Mouse (Mus musculus) neural tube, embryonic 11.5 days (tissue): ENCODE data around the gene Yrdc. TPM values are rescaled to one million over a fixed set of nuclear protein-coding genes. Genes with fewer than 3 reads are reported as not detected.

Source experiments
- ATAC-seq: fragments of 200-750 bp; cut with Nextera tagmentation; 2 replicates; pipeline ENCODE4 v1.8.0; 2017; ENCODE audit warnings: moderate number of reproducible peaks, mild to moderate bottlenecking, moderate TSS enrichment, moderate library complexity; ENCODE audit not compliant: insufficient read depth, low FRiP score, low TSS enrichment
- DNase-seq: peaks from one replicate; pipeline ENCODE4 v3.0.0-alpha.2; 2015; ENCODE audit warnings: low spot score
- H3K27ac ChIP-seq: fragments of 300-500 bp; sonication (generic); 2 replicates; pipeline ENCODE4 v1.5.1; 2014; ENCODE audit warnings: low read depth, mild to moderate bottlenecking, low read length
- H3K27me3 ChIP-seq: fragments of 300-500 bp; sonication (generic); 2 replicates; pipeline ENCODE4 v1.6.1; 2014; ENCODE audit warnings: mild to moderate bottlenecking, low read length, mixed read lengths; ENCODE audit not compliant: control insufficient read depth, insufficient read depth
- H3K36me3 ChIP-seq: fragments of 300-500 bp; sonication (generic); 2 replicates; pipeline ENCODE4 v1.6.1; 2014; ENCODE audit warnings: mild to moderate bottlenecking, low read length, moderate library complexity, mixed read lengths; ENCODE audit not compliant: control insufficient read depth, insufficient read depth
- H3K4me1 ChIP-seq: fragments of 300-500 bp; sonication (generic); 2 replicates; pipeline ENCODE4 v1.6.1; 2014; ENCODE audit warnings: low read length, mixed read lengths; ENCODE audit not compliant: control insufficient read depth, insufficient read depth
- H3K4me2 ChIP-seq: fragments of 300-500 bp; sonication (generic); 2 replicates; pipeline ENCODE4 v1.6.1; 2014; ENCODE audit warnings: low read depth, mild to moderate bottlenecking, moderate library complexity
- H3K4me3 ChIP-seq: fragments of 300-500 bp; sonication (generic); 2 replicates; pipeline ENCODE4 v1.5.1; 2014; ENCODE audit warnings: low read depth, low read length
- H3K9ac ChIP-seq: fragments of 300-500 bp; sonication (generic); 2 replicates; pipeline ENCODE4 v1.6.1; 2014; ENCODE audit warnings: mild to moderate bottlenecking, low read length
- H3K9me3 ChIP-seq: fragments of 300-500 bp; sonication (generic); 2 replicates; pipeline ENCODE4 v1.6.1; 2016; ENCODE audit warnings: low read length; ENCODE audit not compliant: control insufficient read depth
- WGBS: fragments of 180-500 bp; shearing (Covaris S2); extraction: QIAGEN DNeasy Blood & Tissue Kit; methylation state at CpG from one replicate; pipeline ENCODE4 v1.1.7; 2014; 5-methylcytosine and 5-hydroxymethylcytosine counted together
- polyA plus RNA-seq: library from polyadenylated mRNA; unstranded; fragments of >200 nt; fragmentation: Nextera tagmentation; extraction: Ambion mirVana; gene quantifications from 2 replicates; pipeline ENCODE4 v1.2.1, GENCODE M21; 2014

The Yrdc gene
- polyA plus RNA-seq, 1 experiment from 2014 or later = 50.8 TPM

GRCm38 (mm10) chr4:124861283-124862188 lies 11.1 kb downstream of the Yrdc start, which contains the start of gene Maneal:
Gene Maneal, minus strand, starts transcription at chr4:124862171.
- peak within 1 kb of the TSS; percentile 64 for H3K4me3 ChIP-seq
- DNase-seq (peak; percentile 30), ATAC-seq (peak; percentile 58)
- peak within 1 kb of the TSS; percentile 78 for H3K9ac ChIP-seq
- H3K36me3 ChIP-seq = peaks cover 1% of the 10 kb centered on the region; the same call in 1 of the 2 replicates
- whole genome bisulfite sequencing = 5% methylated on average over 47 of the region's 77 CpGs
- no peaks in the 10 kb centered on the region for H3K9me3 ChIP-seq
- H3K4me1 ChIP-seq = peaks cover 5% of the 10 kb centered on the region; the same call in 1 of the 2 replicates
- H3K27ac ChIP-seq = peak within 1 kb of the TSS; percentile 60
- H3K4me2 ChIP-seq = peak within 1 kb of the TSS; percentile 80
- peaks cover 4% of the 10 kb centered on the region; the same call in 1 of the 2 replicates for H3K27me3 ChIP-seq

- WGBS = 90% methylated on average over 1 of the region's 1 CpGs
- Histone ChIP-seq H3K36me3 (no peaks in the 10 kb centered on the region; the same call in 1 of the 2 replicates), H3K9ac (no peak overlapping the region), H3K9me3 (0 out of 2 replicates have a peak, but pooled peaks cover 3% of the 10 kb centered on the region), H3K27ac (no peak overlapping the region), H3K4me3 (no peak overlapping the region), H3K27me3 (no peaks in the 10 kb centered on the region), H3K4me1 (no peaks in the 10 kb centered on the region), H3K4me2 (no peak overlapping the region)
- ATAC-seq = no peak
- no peak for DNase-seq
Measured at GRCm38 (mm10) chr4:124872719-124873118, 22.2 kb downstream of the Yrdc start.

GRCm38 (mm10) chr4:124880599-124880998 lies 30.1 kb downstream of the Yrdc start, which contains the start of gene Epha10:
Gene Epha10, plus strand, starts transcription at chr4:124880899.
- Histone ChIP-seq H3K9me3 (no peaks in the 10 kb centered on the region), H3K4me3 (peak within 1 kb of the TSS; percentile 40), H3K27ac (peak within 1 kb of the TSS; percentile 34; the same call in 1 of the 2 replicates), H3K4me1 (peaks cover 2% of the 10 kb centered on the region; the same call in 1 of the 2 replicates), H3K36me3 (no peaks in the 10 kb centered on the region), H3K27me3 (peaks cover 24% of the 10 kb centered on the region), H3K4me2 (peak within 1 kb of the TSS; percentile 53), H3K9ac (peak within 1 kb of the TSS; percentile 19)
- ATAC-seq (no peak), DNase-seq (no peak)
- 2% methylated on average over 10 of the region's 11 CpGs for WGBS

GRCm38 (mm10) chr4:124881341-124881908 lies 30.9 kb downstream of the Yrdc start:
- peak; percentile 93 for DNase-seq
- no peaks in the 10 kb centered on the region for H3K36me3 ChIP-seq
- H3K4me3 ChIP-seq = peak overlapping the region; percentile 40
- H3K9ac ChIP-seq = peak overlapping the region; percentile 19
- peaks cover 26% of the 10 kb centered on the region for H3K27me3 ChIP-seq
- H3K9me3 ChIP-seq = no peaks in the 10 kb centered on the region
- peak; percentile 97 for ATAC-seq
- peak overlapping the region; percentile 34; the same call in 1 of the 2 replicates for H3K27ac ChIP-seq
- under 1% methylated on average over 37 of the region's 37 CpGs for WGBS
- H3K4me1 ChIP-seq = peaks cover 2% of the 10 kb centered on the region; the same call in 1 of the 2 replicates
- H3K4me2 ChIP-seq = peak overlapping the region; percentile 53

GRCm38 (mm10) chr4:124882151-124882729 lies 31.8 kb downstream of the Yrdc start:
- DNase-seq (peak; percentile 60), ATAC-seq (peak; percentile 40)
- peaks cover 26% of the 10 kb centered on the region for H3K27me3 ChIP-seq
- no peaks in the 10 kb centered on the region for H3K36me3 ChIP-seq
- peak overlapping the region; percentile 40; the same call in 1 of the 2 replicates for H3K9ac ChIP-seq
- H3K4me2 ChIP-seq = peak overlapping the region; percentile 53
- 0 out of 2 replicates have a peak overlapping the region, but pooled peaks have one; percentile 31 for H3K27ac ChIP-seq
- no peaks in the 10 kb centered on the region for H3K9me3 ChIP-seq
- H3K4me3 ChIP-seq = peak overlapping the region; percentile 40
- peaks cover 2% of the 10 kb centered on the region; the same call in 1 of the 2 replicates for H3K4me1 ChIP-seq
- under 1% methylated on average over 36 of the region's 37 CpGs for WGBS

- no peak for ATAC-seq
- 71% methylated on average over 7 of the region's 7 CpGs for WGBS
- peaks cover 14% of the 10 kb centered on the region; the same call in 1 of the 2 replicates for H3K27me3 ChIP-seq
Measured at GRCm38 (mm10) chr4:124888702-124889101, 38.2 kb downstream of the Yrdc start.

GRCm38 (mm10) chr4:124889935-124890334 lies 39.5 kb downstream of the Yrdc start:
- Histone ChIP-seq H3K27me3 (peaks cover 23% of the 10 kb centered on the region), H3K4me1 (0 out of 2 replicates have a peak, but pooled peaks cover 3% of the 10 kb centered on the region), H3K36me3 (no peaks in the 10 kb centered on the region), H3K9ac (no peak overlapping the region), H3K4me2 (no peak overlapping the region), H3K27ac (no peak overlapping the region), H3K4me3 (no peak overlapping the region), H3K9me3 (no peaks in the 10 kb centered on the region)
- ATAC-seq = no peak
- 84% methylated on average over 2 of the region's 2 CpGs for WGBS
- no peak for DNase-seq

More at GRCm38 (mm10) chr4:124888702-124889101, 38.2 kb downstream of the Yrdc start:
- Histone ChIP-seq H3K27ac (no peak overlapping the region), H3K4me2 (no peak overlapping the region), H3K9me3 (no peaks in the 10 kb centered on the region), H3K4me3 (no peak overlapping the region), H3K4me1 (no peaks in the 10 kb centered on the region), H3K9ac (no peak overlapping the region), H3K36me3 (no peaks in the 10 kb centered on the region)
- DNase-seq = no peak

- H3K4me2 ChIP-seq = no peak overlapping the region
- 74% methylated on average over 5 of the region's 5 CpGs for WGBS
- H3K27me3 ChIP-seq = peaks cover 28% of the 10 kb centered on the region
Measured at GRCm38 (mm10) chr4:124890831-124891230, 40.4 kb downstream of the Yrdc start.

More at GRCm38 (mm10) chr4:124890831-124891230, 40.4 kb downstream of the Yrdc start:
- no peaks in the 10 kb centered on the region for H3K9me3 ChIP-seq
- ATAC-seq (no peak), DNase-seq (no peak)
- no peak overlapping the region for H3K4me3 ChIP-seq
- H3K27ac ChIP-seq = no peak overlapping the region
- 0 out of 2 replicates have a peak, but pooled peaks cover 5% of the 10 kb centered on the region for H3K4me1 ChIP-seq
- no peak overlapping the region for H3K9ac ChIP-seq
- no peaks in the 10 kb centered on the region for H3K36me3 ChIP-seq
